Mouse (Mus musculus) cortical plate, adult 2 months (tissue): ENCODE data around the gene 1810010D01Rik. TPM values are rescaled to one million over a fixed set of nuclear protein-coding genes. Genes with fewer than 3 reads are reported as not detected.

Source experiments
- H3K27ac ChIP-seq: fragments of 200-500 bp; 2 replicates; pipeline ENCODE4 v1.5.1; 2012; ENCODE audit warnings: low read length, control low read depth, inconsistent platforms; ENCODE audit not compliant: insufficient read depth
- H3K4me1 ChIP-seq: fragments of 200-500 bp; 2 replicates; pipeline ENCODE4 v1.6.1; 2011; ENCODE audit warnings: low read length; ENCODE audit not compliant: control insufficient read depth, insufficient read depth
- H3K4me3 ChIP-seq: fragments of 200-500 bp; 2 replicates; pipeline ENCODE4 v1.5.1; 2011; ENCODE audit warnings: mild to moderate bottlenecking, low read length, control low read depth; ENCODE audit not compliant: insufficient read depth
- CTCF ChIP-seq: fragments of 200-500 bp; IDR thresholded peaks from 2 replicates; pipeline ENCODE4 v1.5.1; 2011; ENCODE audit warnings: mild to moderate bottlenecking, control low read depth, low read length; ENCODE audit not compliant: insufficient read depth; ENCODE audit errors: extremely low read depth
- POLR2A ChIP-seq: fragments of 200-500 bp; IDR thresholded peaks from 2 replicates; pipeline ENCODE4 v1.6.1; 2011; ENCODE audit warnings: mild to moderate bottlenecking, low read length, control low read depth; ENCODE audit not compliant: insufficient read depth; ENCODE audit errors: extremely low read depth
- polyA plus RNA-seq: library from polyadenylated mRNA; depleted of rRNA; stranded (reverse); fragments of >200 nt; gene quantifications from 2 replicates; pipeline ENCODE4 v1.2.3, GENCODE M21; 2012

Gene 1810010D01Rik
- polyA plus RNA-seq, 1 experiment = 2.9 TPM

- TF ChIP-seq POLR2A (no peak), CTCF (no peak)
- no peak overlapping the region for H3K4me3 ChIP-seq
- H3K27ac ChIP-seq = no peak overlapping the region
- no peaks in the 10 kb centered on the region for H3K4me1 ChIP-seq
Measured at GRCm38 (mm10) chr7:145239736-145240505, 32.0 kb upstream of the 1810010D01Rik start.

- TF ChIP-seq POLR2A (no peak), CTCF (no peak)
- Histone ChIP-seq H3K27ac (no peak overlapping the region), H3K4me3 (no peak overlapping the region), H3K4me1 (no peaks in the 10 kb centered on the region)
Measured at GRCm38 (mm10) chr7:145239145-145239544, 31.2 kb upstream of the 1810010D01Rik start.

- Histone ChIP-seq H3K4me3 (no peak overlapping the region), H3K4me1 (no peaks in the 10 kb centered on the region), H3K27ac (no peak overlapping the region)
- no peak for TF ChIP-seq CTCF
- TF ChIP-seq POLR2A = no peak
Measured at GRCm38 (mm10) chr7:145234841-145235790, 27.2 kb upstream of the 1810010D01Rik start.

GRCm38 (mm10) chr7:145231659-145232058 is 23.7 kb upstream of the 1810010D01Rik start:
- TF ChIP-seq POLR2A = no peak
- TF ChIP-seq CTCF = no peak
- Histone ChIP-seq H3K4me1 (no peaks in the 10 kb centered on the region), H3K4me3 (no peak overlapping the region), H3K27ac (no peak overlapping the region)

DNA sequence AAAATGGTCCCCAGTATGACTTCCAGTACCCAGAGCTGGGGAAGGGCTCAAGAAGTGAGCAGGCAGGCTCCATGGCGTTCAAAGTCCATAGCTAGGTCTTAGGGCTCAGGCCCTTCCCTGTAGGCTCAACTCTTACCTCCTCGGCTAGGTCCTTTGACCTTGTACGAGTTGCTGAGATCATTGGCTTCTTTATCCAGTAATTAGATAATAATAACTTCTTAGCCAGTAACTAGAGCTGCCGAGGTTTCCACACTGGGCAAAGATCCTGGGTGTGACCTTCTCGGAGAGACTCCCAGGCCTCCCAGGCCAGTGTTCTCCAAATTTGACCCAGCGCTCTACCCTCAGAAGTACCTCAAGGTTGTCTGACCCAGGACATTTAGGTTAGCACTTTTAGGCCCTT is 18.7 kb upstream of the 1810010D01Rik start:
- TF ChIP-seq POLR2A = no peak
- no peak for TF ChIP-seq CTCF
- Histone ChIP-seq H3K4me3 (no peak overlapping the region), H3K27ac (no peak overlapping the region), H3K4me1 (no peaks in the 10 kb centered on the region)

GRCm38 (mm10) chr7:145225626-145226025 is 17.7 kb upstream of the 1810010D01Rik start:
- no peak overlapping the region for H3K4me3 ChIP-seq
- H3K27ac ChIP-seq = no peak overlapping the region
- TF ChIP-seq CTCF (no peak), POLR2A (no peak)
- H3K4me1 ChIP-seq = no peaks in the 10 kb centered on the region

GRCm38 (mm10) chr7:145221841-145222689 is 14.1 kb upstream of the 1810010D01Rik start:
- TF ChIP-seq CTCF (no peak), POLR2A (no peak)
- H3K27ac ChIP-seq = no peak overlapping the region
- H3K4me1 ChIP-seq = no peaks in the 10 kb centered on the region
- no peak overlapping the region for H3K4me3 ChIP-seq

GRCm38 (mm10) chr7:145221346-145221745 is 13.4 kb upstream of the 1810010D01Rik start:
- Histone ChIP-seq H3K4me1 (no peaks in the 10 kb centered on the region), H3K4me3 (no peak overlapping the region), H3K27ac (no peak overlapping the region)
- no peak for TF ChIP-seq POLR2A

GRCm38 (mm10) chr7:145219420-145219831 is 11.5 kb upstream of the 1810010D01Rik start:
- Histone ChIP-seq H3K4me3 (no peak overlapping the region), H3K4me1 (no peaks in the 10 kb centered on the region), H3K27ac (no peak overlapping the region)
- TF ChIP-seq POLR2A = no peak
- TF ChIP-seq CTCF = no peak
